ENCODE assay signal across 9 mouse cellular contexts in genomic region chr10:81175936-81176465, GRCm38 (mm10). TPM values are rescaled to one million over a fixed set of nuclear protein-coding genes. Genes with fewer than 3 reads are reported as not detected.
DNase-seq lines count a peak whose midpoint lies in the region; ATAC-seq and TF ChIP-seq lines count a peak whose summit lies in the region.
"Had no signal": no experiment of that assay in that cellular context is flagged by ENCODE, and none has a peak within 500 bp of the region (broad histone marks: within the 10 kb centered on the region; RNA-seq: fewer than 3 reads in every experiment).

No protein-coding gene starts in this region.

- H3K4me3 ChIP-seq in heart, embryonic 10.5 days = peak overlapping the region; percentile 99
- peak overlapping the region; percentile 27 to 95 for H3K4me3 ChIP-seq in liver, embryonic 14.5 days (ENCODE audit: insufficient read depth in 1 of 2, low read depth in 2 of 2, low read length in 2 of 2)

- DNase-seq in heart, embryonic 10.5 days (ENCODE audit: low spot score) = no peak
- no peak for DNase-seq in heart, adult 8-10 months (ENCODE audit: low spot score)
- peak; percentile 49 for DNase-seq in Muller cell, postnatal 12 days (ENCODE audit: inconsistent ontology term)
- peak; percentile 37 for DNase-seq in heart, postnatal 4 days
- DNase-seq in liver, embryonic 14.5 days (ENCODE audit: low read depth in 3 of 3, low spot score in 3 of 3) = no peak
- DNase-seq in layer of hippocampus, postnatal 25 days (ENCODE audit: extremely low spot score in 1 of 2, low spot score in 1 of 2) = no peak
- DNase-seq in MN1 (ENCODE audit: low spot score) = no peak
- no peak for DNase-seq in layer of hippocampus, adult 18-20 months (ENCODE audit: low spot score in 2 of 2)

- H3K27ac ChIP-seq in heart, embryonic 10.5 days = peak overlapping the region; percentile 99
- peak overlapping the region; percentile 28 for H3K27ac ChIP-seq in liver, embryonic 14.5 days

- no peak for TF ChIP-seq CTCF in liver, embryonic 14.5 days (IDR thresholded peaks at IDR 0.05; ENCODE audit: low read depth)

- peaks cover 42% of the 10 kb centered on the region for H3K36me3 ChIP-seq in heart, embryonic 10.5 days
- peaks cover 40% of the 10 kb centered on the region for H3K36me3 ChIP-seq in liver, embryonic 14.5 days (replicated peaks; ENCODE audit: control insufficient read depth, insufficient read depth, low read depth)

- H3K9me3 ChIP-seq in heart, embryonic 10.5 days = no peaks in the 10 kb centered on the region
- no peaks in the 10 kb centered on the region for H3K9me3 ChIP-seq in liver, embryonic 14.5 days (ENCODE audit: control insufficient read depth, low read length)

- peak overlapping the region; percentile 89 for H3K4me2 ChIP-seq in liver, embryonic 14.5 days (ENCODE audit: low read depth)

- H3K9ac ChIP-seq in liver, embryonic 14.5 days (replicated peaks) = peak overlapping the region; percentile 28; the same call in 1 of the 2 replicates

- TF ChIP-seq EP300 in liver, embryonic 14.5 days (IDR thresholded peaks at IDR 0.05; ENCODE audit: low read depth) = no peak

- no peaks in the 10 kb centered on the region for H3K27me3 ChIP-seq in heart, embryonic 10.5 days (ENCODE audit: insufficient read depth, poor library complexity, severe bottlenecking)
- no peaks in the 10 kb centered on the region for H3K27me3 ChIP-seq in liver, embryonic 14.5 days (ENCODE audit: control insufficient read depth, insufficient read depth, low read length)

- 8% methylated on average over 13 of the region's 13 CpGs for WGBS in heart, embryonic 10.5 days
- 14% methylated on average over 13 of the region's 13 CpGs for WGBS in liver, embryonic 14.5 days (ENCODE audit: insufficient replicate concordance)

- peak; percentile 3; the same call in 1 of the 2 replicates for ATAC-seq in liver, embryonic 14.5 days (ENCODE audit: insufficient read depth)

- H3K4me1 ChIP-seq in heart, embryonic 10.5 days = peaks cover 61% of the 10 kb centered on the region
- H3K4me1 ChIP-seq in liver, embryonic 14.5 days (replicated peaks; ENCODE audit: control insufficient read depth in 2 of 2, insufficient read depth in 2 of 2, low read length in 1 of 2) = peaks cover 5 to 19% of the 10 kb centered on the region in 2 experiments

RNA-seq across cellular contexts. Expression of gene Eef2, which starts 0.4 kb away (rescaled TPM):
- polyA plus RNA-seq in heart, embryonic 10.5 days (2016; fragmentation: Nextera tagmentation; extraction: Ambion mirVana) = 447 and 460 TPM in 2 replicates
- total RNA-seq in heart, adult 8-10 months (2022) = 1,000 to 10,000 TPM; 1,076 to 1,267 (median 1,170) TPM
- 1,000 to 10,000 TPM; 1,326 to 1,351 TPM for total RNA-seq in heart, postnatal 4 days (2021)
- polyA plus RNA-seq in liver, embryonic 14.5 days (2012; rRNA removed) = 476 and 570 TPM in 2 replicates
- polyA plus RNA-seq in liver, embryonic 14.5 days (2014; fragmentation: Nextera tagmentation; extraction: Ambion mirVana) = 233 and 270 TPM in 2 replicates
- 100 to 1,000 TPM; 896 to 944 TPM for total RNA-seq in layer of hippocampus, postnatal 25 days (2021)
- 100 to 1,000 TPM; 907 to 934 TPM for total RNA-seq in layer of hippocampus, adult 18-20 months (2021)

RNA-seq across cellular contexts. Expression of gene Dapk3, which starts 6.8 kb away (rescaled TPM):
- 56.3 and 78.7 TPM in 2 replicates for polyA plus RNA-seq in heart, embryonic 10.5 days (2016; fragmentation: Nextera tagmentation; extraction: Ambion mirVana)
- total RNA-seq in heart, adult 8-10 months (2022) = 10 to 100 TPM; 26.3 to 35.5 (median 29.8) TPM
- 10 to 100 TPM; 41.9 to 45.7 TPM for total RNA-seq in heart, postnatal 4 days (2021)
- 16.6 and 17.6 TPM in 2 replicates for polyA plus RNA-seq in liver, embryonic 14.5 days (2012; rRNA removed)
- polyA plus RNA-seq in liver, embryonic 14.5 days (2014; fragmentation: Nextera tagmentation; extraction: Ambion mirVana) = 13.0 and 16.5 TPM in 2 replicates
- total RNA-seq in layer of hippocampus, postnatal 25 days (2021) = 10 to 100 TPM; 71.7 to 71.8 TPM
- 10 to 100 TPM; 71.9 to 76.4 TPM for total RNA-seq in layer of hippocampus, adult 18-20 months (2021)

RNA-seq across cellular contexts. Expression of gene 4930442H23Rik, which starts 7.6 kb away (rescaled TPM):
- not detected in 2 replicates for polyA plus RNA-seq in heart, embryonic 10.5 days (2016; fragmentation: Nextera tagmentation; extraction: Ambion mirVana)
- total RNA-seq in heart, adult 8-10 months (2022) = not detected
- total RNA-seq in heart, postnatal 4 days (2021) = not detected
- not detected in 2 replicates for polyA plus RNA-seq in liver, embryonic 14.5 days (2012; rRNA removed)
- polyA plus RNA-seq in liver, embryonic 14.5 days (2014; fragmentation: Nextera tagmentation; extraction: Ambion mirVana) = not detected in 2 replicates
- not detected for total RNA-seq in layer of hippocampus, postnatal 25 days (2021)
- not detected for total RNA-seq in layer of hippocampus, adult 18-20 months (2021)
- total RNA-seq: left cerebral cortex, postnatal 10 days had no signal

RNA-seq across cellular contexts. Expression of gene Pias4, which starts 8.3 kb away (rescaled TPM):
- polyA plus RNA-seq in heart, embryonic 10.5 days (2016; fragmentation: Nextera tagmentation; extraction: Ambion mirVana) = 53.5 and 62.2 TPM in 2 replicates
- 10 to 100 TPM; 16.8 to 18.6 (median 17.0) TPM for total RNA-seq in heart, adult 8-10 months (2022)
- 10 to 100 TPM; 17.5 to 18.6 TPM for total RNA-seq in heart, postnatal 4 days (2021)
- polyA plus RNA-seq in liver, embryonic 14.5 days (2012; rRNA removed) = 11.2 and 13.2 TPM in 2 replicates
- 14.9 and 19.0 TPM in 2 replicates for polyA plus RNA-seq in liver, embryonic 14.5 days (2014; fragmentation: Nextera tagmentation; extraction: Ambion mirVana)
- total RNA-seq in layer of hippocampus, postnatal 25 days (2021) = 10 to 100 TPM; 28.2 to 28.9 TPM
- total RNA-seq in layer of hippocampus, adult 18-20 months (2021) = 10 to 100 TPM; 27.5 to 30.8 TPM

RNA-seq across cellular contexts. Expression of gene Nmrk2, which starts 25.9 kb away (rescaled TPM):
- 2.7 and 3.8 TPM in 2 replicates for polyA plus RNA-seq in heart, embryonic 10.5 days (2016; fragmentation: Nextera tagmentation; extraction: Ambion mirVana)
- total RNA-seq in heart, adult 8-10 months (2022) = 10 to 100 TPM in 1 of 4 experiments, 1 to 10 TPM in 3; 5.8 to 18.8 (median 8.2) TPM
- total RNA-seq in heart, postnatal 4 days (2021) = 10 to 100 TPM; 44.1 to 74.9 TPM
- not detected in 2 replicates for polyA plus RNA-seq in liver, embryonic 14.5 days (2012; rRNA removed)
- not detected in 2 replicates for polyA plus RNA-seq in liver, embryonic 14.5 days (2014; fragmentation: Nextera tagmentation; extraction: Ambion mirVana)
- under 1 TPM; 0.19 to 0.20 TPM for total RNA-seq in layer of hippocampus, postnatal 25 days (2021)
- under 1 TPM; 0.23 to 0.27 TPM for total RNA-seq in layer of hippocampus, adult 18-20 months (2021)
- total RNA-seq: left cerebral cortex, postnatal 10 days had no signal

Comparison
In these comparisons a context has a peak if more than half of its experiments do, and no peak if none do; other contexts are left out.
1. DNase-seq: peak in Muller cell, postnatal 12 days (single experiment) and heart, postnatal 4 days (single experiment); none in heart, embryonic 10.5 days (single experiment), heart, adult 8-10 months (single experiment), liver, embryonic 14.5 days (0 of 3), layer of hippocampus, postnatal 25 days (0 of 2), MN1 (single experiment) and layer of hippocampus, adult 18-20 months (0 of 2).